Mouse (Mus musculus): ENCODE data around the gene Ly6g6c. TPM values are rescaled to one million over a fixed set of nuclear protein-coding genes. Genes with fewer than 3 reads are reported as not detected.

Gene Ly6g6c
- polyA plus RNA-seq, 1 experiment from 2014 or later: not detected

DNA sequence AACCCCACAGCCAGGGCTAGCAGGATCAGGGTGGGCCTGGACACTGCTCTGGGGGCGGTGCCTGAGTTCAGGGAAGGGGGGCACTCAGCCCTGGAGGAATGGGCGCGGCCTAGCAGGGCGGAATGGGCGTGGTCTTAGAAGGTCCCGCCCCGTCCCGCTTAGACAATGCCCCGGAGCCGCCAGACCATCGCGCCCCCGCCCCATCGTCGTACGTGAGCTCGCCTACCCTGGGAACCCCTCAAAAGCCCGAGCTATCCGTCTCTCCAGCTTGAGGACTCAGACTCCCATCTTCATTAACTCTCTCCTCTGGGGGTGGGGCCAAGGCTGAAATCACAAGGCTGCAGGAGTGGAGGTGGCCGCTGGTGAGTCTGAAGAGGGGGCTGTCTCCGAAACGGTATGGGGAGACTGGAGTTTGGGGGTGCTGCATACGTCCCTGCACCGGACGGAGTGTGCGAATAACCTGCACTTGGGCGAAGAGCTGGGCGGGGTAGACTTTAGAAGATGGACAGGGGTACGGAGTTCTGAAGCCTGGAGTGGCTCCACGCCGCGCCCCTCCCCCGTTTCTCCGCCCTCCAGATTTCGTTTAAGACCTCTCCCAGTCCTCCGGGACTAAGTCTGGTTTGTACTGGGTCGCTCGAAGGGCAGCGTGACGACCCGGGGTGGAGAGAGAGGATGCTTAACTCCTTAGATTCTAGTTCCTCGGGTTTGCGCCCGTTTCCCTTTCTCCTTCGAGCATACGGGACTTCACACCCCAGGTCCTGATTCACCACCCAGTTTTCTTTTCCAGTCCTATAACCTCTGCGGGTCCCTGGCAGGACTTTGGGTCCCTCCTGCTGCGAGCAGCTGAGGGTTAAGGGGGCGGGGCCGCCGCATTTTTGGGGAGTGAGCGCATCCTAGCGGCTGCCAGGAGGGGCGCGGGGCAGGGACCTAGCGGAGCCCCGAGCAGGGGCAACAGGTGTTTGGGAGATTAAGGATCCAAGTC, 6.0 kb upstream of the Ly6g6c start, which contains the start of gene Ddah2:
Ddah2 (plus strand) TSS at position 125 of the 982 bp plus-strand sequence.
- peaks cover 13% of the 10 kb centered on the region for H3K4me1 ChIP-seq (ENCODE audit: control insufficient read depth, insufficient read depth, low read length)
- peak within 1 kb of the TSS; percentile 94 for H3K4me2 ChIP-seq (ENCODE audit: low read length)
- no peaks in the 10 kb centered on the region for H3K9me3 ChIP-seq (replicated peaks; ENCODE audit: control insufficient read depth, low read length)
- 0 out of 2 replicates have a peak, but pooled peaks cover 5% of the 10 kb centered on the region for H3K27me3 ChIP-seq (replicated peaks; ENCODE audit: control insufficient read depth, insufficient read depth, low read length)
- WGBS: under 1% methylated on average over 57 of the region's 57 CpGs
- peaks cover 64% of the 10 kb centered on the region for H3K36me3 ChIP-seq (ENCODE audit: control insufficient read depth, insufficient read depth, low read length)
- H3K4me3 ChIP-seq (ENCODE audit: low read depth, low read length): peak within 1 kb of the TSS; percentile 70
- peak within 1 kb of the TSS; percentile 89 for H3K9ac ChIP-seq (ENCODE audit: low read length)
- DNase-seq (ENCODE audit: low spot score) (peak; percentile 95), ATAC-seq (peak; percentile 92)
- peak within 1 kb of the TSS; percentile 93 for H3K27ac ChIP-seq (ENCODE audit: low read depth, low read length)

DNA sequence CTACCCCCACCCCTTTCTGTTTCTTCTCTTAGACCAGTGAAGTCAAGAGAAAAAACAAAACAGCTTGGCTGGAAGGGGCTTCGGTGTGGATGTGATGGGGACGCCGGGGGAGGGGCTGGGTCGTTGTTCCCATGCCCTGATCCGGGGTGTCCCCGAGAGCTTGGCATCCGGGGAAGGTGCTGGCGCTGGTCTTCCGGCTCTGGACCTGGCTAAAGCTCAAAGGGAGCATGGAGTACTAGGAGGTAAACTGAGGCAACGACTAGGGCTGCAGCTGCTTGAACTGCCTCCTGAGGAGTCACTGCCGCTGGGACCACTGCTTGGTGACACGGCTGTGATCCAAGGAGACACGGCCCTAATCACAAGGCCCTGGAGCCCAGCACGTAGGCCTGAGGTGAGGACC, 5.1 kb upstream of the Ly6g6c start:
- H3K27me3 ChIP-seq (replicated peaks; ENCODE audit: control insufficient read depth, insufficient read depth, low read length): peaks cover 12% of the 10 kb centered on the region
- peaks cover 15% of the 10 kb centered on the region for H3K4me1 ChIP-seq (ENCODE audit: control insufficient read depth, insufficient read depth, low read length)
- H3K36me3 ChIP-seq (ENCODE audit: control insufficient read depth, insufficient read depth, low read length): peaks cover 59% of the 10 kb centered on the region
- peak; percentile 1; the same call in 1 of the 2 replicates for ATAC-seq
- 20% methylated on average over 14 of the region's 14 CpGs for WGBS
- H3K9me3 ChIP-seq (replicated peaks; ENCODE audit: control insufficient read depth, low read length): no peaks in the 10 kb centered on the region
- peak overlapping the region; percentile 70 for H3K4me3 ChIP-seq (ENCODE audit: low read depth, low read length)
- DNase-seq (ENCODE audit: low spot score): no peak
- peak overlapping the region; percentile 93; the same call in 1 of the 2 replicates for H3K27ac ChIP-seq (ENCODE audit: low read depth, low read length)
- peak overlapping the region; percentile 89 for H3K9ac ChIP-seq (ENCODE audit: low read length)
- H3K4me2 ChIP-seq (ENCODE audit: low read length): peak overlapping the region; percentile 94

DNA sequence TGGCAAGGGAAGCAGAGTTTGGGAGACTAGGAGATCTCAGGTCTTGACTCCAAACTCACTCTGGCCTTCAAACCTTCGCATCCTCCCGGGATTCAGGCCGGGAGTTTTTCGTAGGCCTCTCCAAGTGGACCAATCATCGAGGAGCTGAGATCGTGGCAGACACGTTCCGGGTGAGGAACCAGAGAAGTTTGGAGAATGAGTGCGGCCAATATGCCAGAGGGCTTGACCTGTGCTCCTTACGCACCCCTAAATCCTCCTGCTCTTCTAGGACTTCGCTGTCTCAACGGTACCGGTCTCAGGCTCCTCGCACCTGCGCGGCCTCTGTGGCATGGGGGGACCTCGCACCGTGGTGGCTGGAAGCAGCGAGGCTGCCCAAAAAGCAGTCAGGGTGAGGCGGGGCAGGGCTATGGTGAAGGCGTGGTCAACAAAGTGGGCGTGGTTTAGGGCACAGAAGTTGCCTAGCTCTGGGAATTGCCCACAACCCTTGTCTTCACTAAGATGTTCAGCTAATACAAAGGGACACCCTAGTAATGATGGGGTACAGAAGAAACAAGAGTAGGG, 4.4 kb upstream of the Ly6g6c start:
- Histone ChIP-seq H3K9ac (ENCODE audit: low read length) (peak overlapping the region; percentile 89; the same call in 1 of the 2 replicates), H3K4me1 (ENCODE audit: control insufficient read depth, insufficient read depth, low read length) (peaks cover 20% of the 10 kb centered on the region), H3K27me3 (replicated peaks; ENCODE audit: control insufficient read depth, insufficient read depth, low read length) (peaks cover 19% of the 10 kb centered on the region), H3K4me3 (ENCODE audit: low read depth, low read length) (peak overlapping the region; percentile 70), H3K27ac (ENCODE audit: low read depth, low read length) (no peak overlapping the region), H3K9me3 (replicated peaks; ENCODE audit: control insufficient read depth, low read length) (no peaks in the 10 kb centered on the region), H3K4me2 (ENCODE audit: low read length) (peak overlapping the region; percentile 94), H3K36me3 (ENCODE audit: control insufficient read depth, insufficient read depth, low read length) (peaks cover 51% of the 10 kb centered on the region)
- WGBS: 60% methylated on average over 22 of the region's 22 CpGs
- DNase-seq (ENCODE audit: low spot score): no peak
- no peak for ATAC-seq

DNA sequence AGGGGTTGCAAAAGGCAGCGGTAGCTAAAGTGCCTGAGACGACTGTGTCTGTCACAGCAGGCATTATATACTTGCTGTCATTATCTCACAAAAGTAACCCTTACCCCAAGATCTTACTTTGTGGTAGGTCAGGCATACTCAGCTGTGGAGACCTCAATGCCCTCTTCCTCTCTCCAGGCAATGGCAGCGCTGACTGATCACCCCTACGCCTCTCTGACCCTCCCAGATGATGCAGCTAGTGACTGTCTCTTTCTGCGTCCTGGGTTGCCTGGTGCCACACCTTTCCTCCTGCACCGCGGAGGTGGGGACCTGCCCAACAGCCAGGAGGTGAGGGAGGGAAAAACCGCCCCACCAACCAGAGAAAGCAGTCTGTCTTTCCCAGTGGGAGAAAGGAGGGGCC, 3.9 kb upstream of the Ly6g6c start:
- H3K9me3 ChIP-seq (replicated peaks; ENCODE audit: control insufficient read depth, low read length): no peaks in the 10 kb centered on the region
- H3K27me3 ChIP-seq (replicated peaks; ENCODE audit: control insufficient read depth, insufficient read depth, low read length): peaks cover 24% of the 10 kb centered on the region
- WGBS: 84% methylated on average over 8 of the region's 8 CpGs
- peaks cover 46% of the 10 kb centered on the region for H3K36me3 ChIP-seq (ENCODE audit: control insufficient read depth, insufficient read depth, low read length)
- H3K9ac ChIP-seq (ENCODE audit: low read length): no peak overlapping the region
- ATAC-seq: no peak
- no peak overlapping the region; the same call in 1 of the 2 replicates for H3K4me2 ChIP-seq (ENCODE audit: low read length)
- H3K4me1 ChIP-seq (ENCODE audit: control insufficient read depth, insufficient read depth, low read length): peaks cover 20% of the 10 kb centered on the region
- no peak for DNase-seq (ENCODE audit: low spot score)
- no peak overlapping the region for H3K27ac ChIP-seq (ENCODE audit: low read depth, low read length)
- H3K4me3 ChIP-seq (ENCODE audit: low read depth, low read length): no peak overlapping the region

DNA sequence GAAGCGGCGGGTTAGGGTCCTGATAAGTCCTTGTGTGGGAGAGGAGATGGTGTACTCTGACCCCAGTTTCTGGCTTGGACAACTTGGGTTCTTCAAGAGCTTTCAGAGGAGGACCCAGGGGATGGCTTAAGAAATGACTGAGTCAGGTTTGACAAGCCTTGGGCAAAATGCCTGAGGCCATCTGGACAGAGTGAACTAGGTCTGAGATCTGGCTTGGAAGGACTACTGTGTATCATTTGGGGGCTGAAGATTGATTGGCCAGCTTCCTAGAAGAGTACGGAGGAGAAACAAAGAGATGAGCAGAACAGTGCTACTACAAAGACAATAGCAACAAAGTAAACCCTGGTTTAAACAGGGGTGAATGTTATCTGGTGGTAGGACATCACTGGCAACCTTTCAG, 1.7 kb upstream of the Ly6g6c start:
- Histone ChIP-seq H3K36me3 (ENCODE audit: control insufficient read depth, insufficient read depth, low read length) (peaks cover 29% of the 10 kb centered on the region), H3K27me3 (replicated peaks; ENCODE audit: control insufficient read depth, insufficient read depth, low read length) (peaks cover 32% of the 10 kb centered on the region), H3K4me2 (ENCODE audit: low read length) (no peak overlapping the region), H3K9ac (ENCODE audit: low read length) (no peak overlapping the region), H3K27ac (ENCODE audit: low read depth, low read length) (no peak overlapping the region), H3K4me3 (ENCODE audit: low read depth, low read length) (no peak overlapping the region), H3K4me1 (ENCODE audit: control insufficient read depth, insufficient read depth, low read length) (peaks cover 20% of the 10 kb centered on the region), H3K9me3 (replicated peaks; ENCODE audit: control insufficient read depth, low read length) (no peaks in the 10 kb centered on the region)
- WGBS: 93% methylated on average over 3 of the region's 3 CpGs
- DNase-seq (ENCODE audit: low spot score) (no peak), ATAC-seq (no peak)

DNA sequence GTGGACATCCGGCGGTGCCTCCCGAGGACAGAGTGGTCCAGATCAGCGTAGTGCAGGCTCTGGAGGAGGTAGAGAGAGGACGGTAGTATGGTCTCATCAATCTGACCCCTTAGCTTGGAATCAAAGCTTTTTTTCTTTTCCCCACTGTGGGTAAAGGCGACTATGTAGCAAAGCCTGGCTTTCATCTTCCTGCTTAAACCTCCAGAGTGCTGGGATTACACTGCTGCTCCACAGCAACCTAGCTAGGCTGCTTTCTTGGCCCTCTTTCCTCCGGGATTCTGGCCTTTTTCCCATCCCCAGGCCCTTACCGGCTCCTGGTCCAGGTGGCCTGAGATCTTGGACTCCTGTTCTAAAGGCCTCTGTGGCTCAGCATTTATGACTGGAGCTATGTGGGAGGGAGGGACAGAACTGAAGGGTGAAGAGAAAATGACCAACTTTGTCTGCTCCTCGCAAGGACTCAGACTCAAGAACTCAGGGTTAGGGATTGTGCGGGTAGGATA, 760 bp upstream of the Ly6g6c start:
- Histone ChIP-seq H3K4me2 (ENCODE audit: low read length) (no peak overlapping the region; the same call in 1 of the 2 replicates), H3K27me3 (replicated peaks; ENCODE audit: control insufficient read depth, insufficient read depth, low read length) (peaks cover 32% of the 10 kb centered on the region), H3K36me3 (ENCODE audit: control insufficient read depth, insufficient read depth, low read length) (peaks cover 28% of the 10 kb centered on the region), H3K4me3 (ENCODE audit: low read depth, low read length) (0 out of 2 replicates have a peak overlapping the region, but pooled peaks have one; percentile 17), H3K9ac (ENCODE audit: low read length) (no peak overlapping the region), H3K9me3 (replicated peaks; ENCODE audit: control insufficient read depth, low read length) (no peaks in the 10 kb centered on the region), H3K27ac (ENCODE audit: low read depth, low read length) (no peak overlapping the region), H3K4me1 (ENCODE audit: control insufficient read depth, insufficient read depth, low read length) (peaks cover 17% of the 10 kb centered on the region)
- no peak for DNase-seq (ENCODE audit: low spot score)
- WGBS: 32% methylated on average over 10 of the region's 10 CpGs
- no peak for ATAC-seq

DNA sequence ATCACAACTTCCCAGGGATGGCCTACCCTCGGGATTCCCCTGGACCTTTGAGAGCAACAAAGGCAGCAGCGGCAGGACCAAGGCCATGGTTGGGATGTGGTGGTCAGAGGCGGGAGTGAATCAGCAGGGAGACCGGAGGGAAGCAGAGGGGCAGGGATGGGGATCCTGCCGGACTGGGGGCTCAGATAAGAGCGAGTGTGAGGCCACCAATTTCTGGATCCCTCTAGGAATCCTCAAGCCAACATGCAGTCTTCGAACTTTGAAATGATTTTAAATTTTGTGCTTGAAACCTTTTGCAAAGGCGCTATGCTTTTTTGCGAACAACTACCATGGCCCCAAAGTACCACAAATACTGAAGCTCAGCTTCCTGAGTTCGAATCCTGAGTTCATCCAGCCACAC, 896 bp downstream of the Ly6g6c start, which contains the start of gene Mpig6b:
Mpig6b (minus strand) TSS at position 101 of the 400 bp plus-strand sequence.
- Histone ChIP-seq H3K9ac (ENCODE audit: low read length) (peak within 1 kb of the TSS; percentile 37), H3K27ac (ENCODE audit: low read depth, low read length) (no peak within 1 kb of the TSS), H3K9me3 (replicated peaks; ENCODE audit: control insufficient read depth, low read length) (no peaks in the 10 kb centered on the region), H3K4me1 (ENCODE audit: control insufficient read depth, insufficient read depth, low read length) (peaks cover 7% of the 10 kb centered on the region), H3K36me3 (ENCODE audit: control insufficient read depth, insufficient read depth, low read length) (peaks cover 22% of the 10 kb centered on the region), H3K4me3 (ENCODE audit: low read depth, low read length) (peak within 1 kb of the TSS; percentile 17), H3K27me3 (replicated peaks; ENCODE audit: control insufficient read depth, insufficient read depth, low read length) (peaks cover 32% of the 10 kb centered on the region), H3K4me2 (ENCODE audit: low read length) (peak within 1 kb of the TSS; percentile 47)
- no peak for ATAC-seq
- 45% methylated on average over 10 of the region's 10 CpGs for WGBS
- no peak for DNase-seq (ENCODE audit: low spot score)

DNA sequence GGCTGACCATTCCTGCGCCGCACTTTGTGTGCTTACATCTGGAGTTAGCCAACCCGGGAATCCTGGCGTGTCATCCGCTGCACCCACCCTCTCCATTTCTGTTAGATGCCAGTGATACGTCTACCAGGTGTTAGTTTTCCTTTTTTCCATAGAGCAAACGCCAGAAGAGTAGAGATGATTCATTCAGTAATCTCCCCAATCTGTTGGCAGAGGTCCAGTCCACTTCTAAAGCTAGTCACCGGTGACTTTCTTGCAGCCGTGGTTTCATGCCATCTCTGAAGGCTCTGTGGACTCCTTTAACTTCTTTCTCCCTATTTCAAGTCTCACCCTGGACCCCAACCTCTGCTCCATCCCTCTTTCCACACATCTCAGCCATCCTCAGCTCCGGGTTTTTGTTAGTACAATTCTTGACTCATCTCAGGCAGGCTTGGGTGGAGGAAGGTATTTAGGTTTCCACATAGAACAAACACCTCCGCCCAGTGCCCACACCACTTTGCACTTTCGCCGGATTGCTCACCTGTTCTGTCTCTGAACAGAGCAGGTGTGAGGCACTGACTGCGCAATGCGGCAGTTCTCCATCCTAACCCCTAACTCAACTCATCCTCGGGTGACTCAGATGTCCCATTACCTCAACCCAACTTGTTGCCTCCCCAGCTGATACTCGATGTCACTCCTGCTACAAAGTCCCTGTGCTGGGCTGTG, 3.2 kb downstream of the Ly6g6c start:
- H3K4me3 ChIP-seq (ENCODE audit: low read depth, low read length): no peak overlapping the region
- H3K27me3 ChIP-seq (replicated peaks; ENCODE audit: control insufficient read depth, insufficient read depth, low read length): peaks cover 32% of the 10 kb centered on the region
- WGBS: 87% methylated on average over 17 of the region's 17 CpGs

More for the DNA sequence above, 3.2 kb downstream of the Ly6g6c start:
- H3K4me1 ChIP-seq (ENCODE audit: control insufficient read depth, insufficient read depth, low read length): peaks cover 7% of the 10 kb centered on the region
- 0 out of 2 replicates have a peak, but pooled peaks cover 1% of the 10 kb centered on the region for H3K36me3 ChIP-seq (ENCODE audit: control insufficient read depth, insufficient read depth, low read length)
- H3K27ac ChIP-seq (ENCODE audit: low read depth, low read length): no peak overlapping the region
- DNase-seq (ENCODE audit: low spot score): no peak
- H3K9ac ChIP-seq (ENCODE audit: low read length): no peak overlapping the region
- no peaks in the 10 kb centered on the region for H3K9me3 ChIP-seq (replicated peaks; ENCODE audit: control insufficient read depth, low read length)
- no peak for ATAC-seq
- H3K4me2 ChIP-seq (ENCODE audit: low read length): no peak overlapping the region

Measured in forebrain, embryonic 14.5 days (tissue).